Comparison of ENCODE assay signal across 9 mouse cellular contexts in the genomic region with DNA sequence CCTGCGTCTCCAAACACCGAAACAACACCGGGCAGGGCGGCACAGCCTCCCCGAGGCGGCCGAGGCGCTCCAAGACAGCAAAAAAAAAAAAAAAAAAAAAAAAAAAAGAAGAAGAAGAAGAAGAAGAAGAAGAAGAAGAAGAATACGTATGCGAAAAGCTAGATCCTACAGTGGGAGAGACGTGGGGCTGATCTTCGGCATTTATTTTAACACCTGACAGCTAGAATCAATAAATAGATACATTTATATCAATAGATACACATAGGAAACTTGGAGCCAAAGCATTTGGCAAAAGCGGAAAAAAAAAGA. TPM values are rescaled to one million over a fixed set of nuclear protein-coding genes. Genes with fewer than 3 reads are reported as not detected.
DNase-seq lines count a peak whose midpoint lies in the region; ATAC-seq and TF ChIP-seq lines count a peak whose summit lies in the region.
"Had no signal": no experiment of that assay in that cellular context is flagged by ENCODE, and none has a peak within 500 bp of the region (broad histone marks: within the 10 kb centered on the region; RNA-seq: fewer than 3 reads in every experiment).

No protein-coding gene starts in this region.

- DNase-seq in heart, postnatal 36 days: no peak
- no peak for DNase-seq in right cerebral cortex, postnatal 10 days (ENCODE audit: low spot score in 2 of 2)
- no peak for DNase-seq in gastrocnemius, postnatal 10 days
- no peak for DNase-seq in right cerebral cortex, postnatal 36 days (ENCODE audit: low spot score in 2 of 2)

- no peaks in the 10 kb centered on the region for H3K36me3 ChIP-seq in heart, embryonic 14.5 days (ENCODE audit: control insufficient read depth, insufficient read depth, low read length)
- H3K36me3 ChIP-seq in ES-Bruce4 (ENCODE audit: control insufficient read depth, insufficient read depth, low read length, poor library complexity, severe bottlenecking): no peaks in the 10 kb centered on the region
- H3K36me3 ChIP-seq in forebrain, embryonic 16.5 days (ENCODE audit: control insufficient read depth, insufficient read depth): no peaks in the 10 kb centered on the region
- no peaks in the 10 kb centered on the region for H3K36me3 ChIP-seq in liver, embryonic 16.5 days (ENCODE audit: control insufficient read depth, insufficient read depth)

- 1% methylated on average over 13 of the region's 13 CpGs for WGBS in heart, embryonic 14.5 days
- 0% methylated on average over 13 of the region's 13 CpGs for WGBS in forebrain, embryonic 16.5 days
- under 1% methylated on average over 13 of the region's 13 CpGs for WGBS in liver, embryonic 16.5 days (ENCODE audit: insufficient replicate concordance)

- TF ChIP-seq CTCF in ES-Bruce4 (IDR thresholded peaks at IDR 0.05; ENCODE audit: low read depth, low read length): no peak

- H3K27ac ChIP-seq in heart, embryonic 14.5 days (replicated peaks in 1 of 2; ENCODE audit: control insufficient read depth in 1 of 2, insufficient read depth in 1 of 2, low read depth in 2 of 2, low read length in 2 of 2): peak overlapping the region; percentile 99
- 0 out of 2 replicates have a peak overlapping the region, but pooled peaks have one; percentile 10 for H3K27ac ChIP-seq in ES-Bruce4 (ENCODE audit: insufficient read depth, low read length)
- H3K27ac ChIP-seq in forebrain, embryonic 16.5 days (ENCODE audit: low read length): peak overlapping the region; percentile 99
- H3K27ac ChIP-seq in liver, embryonic 16.5 days (ENCODE audit: low read length): peak overlapping the region; percentile 91

- peak overlapping the region; percentile 95 for H3K9ac ChIP-seq in heart, embryonic 14.5 days (ENCODE audit: low read length)
- H3K9ac ChIP-seq in ES-Bruce4 (ENCODE audit: low read depth, poor library complexity, severe bottlenecking): peak overlapping the region; percentile 99
- H3K9ac ChIP-seq in forebrain, embryonic 16.5 days (replicated peaks; ENCODE audit: low read depth, low read length): peak overlapping the region; percentile 86
- H3K9ac ChIP-seq in liver, embryonic 16.5 days (ENCODE audit: low read depth, low read length): peak overlapping the region; percentile 77

- H3K4me1 ChIP-seq in heart, embryonic 14.5 days (ENCODE audit: control insufficient read depth in 2 of 2, insufficient read depth in 2 of 2, low read length in 2 of 2): peaks cover 7 to 39% of the 10 kb centered on the region in 2 experiments
- H3K4me1 ChIP-seq in ES-Bruce4 (ENCODE audit: control insufficient read depth, insufficient read depth, low read length): no peaks in the 10 kb centered on the region
- peaks cover 37% of the 10 kb centered on the region for H3K4me1 ChIP-seq in forebrain, embryonic 16.5 days (replicated peaks; ENCODE audit: control insufficient read depth, insufficient read depth, low read length)
- H3K4me1 ChIP-seq in liver, embryonic 16.5 days (ENCODE audit: control insufficient read depth, low read depth, low read length): peaks cover 3% of the 10 kb centered on the region

- H3K4me2 ChIP-seq in heart, embryonic 14.5 days (ENCODE audit: low read length): peak overlapping the region; percentile 99
- H3K4me2 ChIP-seq in forebrain, embryonic 16.5 days (ENCODE audit: low read length): peak overlapping the region; percentile 89
- peak overlapping the region; percentile 84 for H3K4me2 ChIP-seq in liver, embryonic 16.5 days (ENCODE audit: low read depth, low read length)

- ATAC-seq in heart, embryonic 14.5 days (ENCODE audit: insufficient number of reproducible peaks, insufficient read depth, low FRiP score, low read depth): no peak
- no peak for ATAC-seq in forebrain, embryonic 16.5 days
- ATAC-seq in liver, embryonic 16.5 days (ENCODE audit: low read depth): no peak

- H3K27me3 ChIP-seq in heart, embryonic 14.5 days (ENCODE audit: control insufficient read depth, insufficient read depth, low read length): no peaks in the 10 kb centered on the region
- no peaks in the 10 kb centered on the region for H3K27me3 ChIP-seq in ES-Bruce4 (ENCODE audit: control insufficient read depth, insufficient read depth, low read length, poor library complexity, severe bottlenecking)
- H3K27me3 ChIP-seq in forebrain, embryonic 16.5 days (replicated peaks; ENCODE audit: control insufficient read depth, insufficient read depth, low read length): 0 out of 2 replicates have a peak, but pooled peaks cover 6% of the 10 kb centered on the region
- H3K27me3 ChIP-seq in liver, embryonic 16.5 days (ENCODE audit: control insufficient read depth, insufficient read depth, low read depth, low read length): peaks cover 71% of the 10 kb centered on the region

- intact Hi-C loops in heart, postnatal 36 days (cut with DNase I): loop anchor here (2.0 to 10.0 kb wide), 6 partner anchors 294 to 899 kb away; no protein-coding TSS in a partner anchor

- H3K9me3 ChIP-seq in heart, embryonic 14.5 days (ENCODE audit: control insufficient read depth, low read length): no peaks in the 10 kb centered on the region
- no peaks in the 10 kb centered on the region for H3K9me3 ChIP-seq in ES-Bruce4 (replicated peaks; ENCODE audit: control insufficient read depth, insufficient read depth, low read length, poor library complexity, severe bottlenecking)
- no peaks in the 10 kb centered on the region for H3K9me3 ChIP-seq in forebrain, embryonic 16.5 days (ENCODE audit: control insufficient read depth, low read length)
- no peaks in the 10 kb centered on the region for H3K9me3 ChIP-seq in liver, embryonic 16.5 days (replicated peaks; ENCODE audit: control insufficient read depth, low read length)

- peak overlapping the region; percentile 83 to 87 for H3K4me3 ChIP-seq in heart, embryonic 14.5 days (ENCODE audit: control insufficient read depth in 1 of 2, insufficient read depth in 1 of 2, low read depth in 1 of 2, low read length in 2 of 2)
- peak overlapping the region; percentile 91 for H3K4me3 ChIP-seq in ES-Bruce4 (ENCODE audit: low read depth, low read length)
- H3K4me3 ChIP-seq in forebrain, embryonic 16.5 days (replicated peaks; ENCODE audit: low read length): peak overlapping the region; percentile 79
- H3K4me3 ChIP-seq in liver, embryonic 16.5 days (ENCODE audit: low read depth, low read length): peak overlapping the region; percentile 71

- TF ChIP-seq POLR2A in ES-Bruce4 (IDR thresholded peaks at IDR 0.05; ENCODE audit: insufficient read depth, low read length): no peak

- TF ChIP-seq EP300 in ES-Bruce4 (IDR thresholded peaks at IDR 0.05; ENCODE audit: insufficient read depth, low read depth, low read length): no peak

RNA-seq across cellular contexts. Expression of a gene that starts 0.2 kb away (rescaled TPM):
- polyA plus RNA-seq in heart, embryonic 14.5 days (2014; fragmentation: Nextera tagmentation; extraction: Ambion mirVana): not detected in 2 replicates
- not detected for total RNA-seq in heart, postnatal 36 days (2021)
- not detected in 2 replicates for polyA plus RNA-seq in ES-Bruce4 (2011; ENCODE audit: insufficient read depth, insufficient read length, low read depth, missing spikeins)
- polyA plus RNA-seq in forebrain, embryonic 16.5 days (2015; fragmentation: Nextera tagmentation; extraction: Ambion mirVana): not detected in 2 replicates
- polyA plus RNA-seq in liver, embryonic 16.5 days (2015; fragmentation: Nextera tagmentation; extraction: Ambion mirVana): not detected in 2 replicates
- not detected for total RNA-seq in gastrocnemius, postnatal 10 days (2021)
- total RNA-seq: layer of hippocampus, postnatal 25 days had no signal

RNA-seq across cellular contexts. Expression of a gene that starts 0.5 kb away (rescaled TPM):
- polyA plus RNA-seq in heart, embryonic 14.5 days (2014; fragmentation: Nextera tagmentation; extraction: Ambion mirVana): 0.27 and 0.49 TPM in 2 replicates
- 10 to 100 TPM; 14.6 to 18.5 TPM for total RNA-seq in heart, postnatal 36 days (2021)
- polyA plus RNA-seq in ES-Bruce4 (2011; ENCODE audit: insufficient read depth, insufficient read length, low read depth, missing spikeins): 5.0 and 5.6 TPM in 2 replicates
- 2.4 and 2.5 TPM in 2 replicates for polyA plus RNA-seq in forebrain, embryonic 16.5 days (2015; fragmentation: Nextera tagmentation; extraction: Ambion mirVana)
- polyA plus RNA-seq in liver, embryonic 16.5 days (2015; fragmentation: Nextera tagmentation; extraction: Ambion mirVana): 0.28 TPM in 2 replicates
- 10 to 100 TPM; 24.1 to 31.2 TPM for total RNA-seq in gastrocnemius, postnatal 10 days (2021)

RNA-seq across cellular contexts. Expression of a gene that starts 55.9 kb away (rescaled TPM):
- polyA plus RNA-seq in heart, embryonic 14.5 days (2014; fragmentation: Nextera tagmentation; extraction: Ambion mirVana): not detected in 2 replicates
- total RNA-seq in heart, postnatal 36 days (2021): not detected
- not detected in 2 replicates for polyA plus RNA-seq in ES-Bruce4 (2011; ENCODE audit: insufficient read depth, insufficient read length, low read depth, missing spikeins)
- 0.11 TPM in 1 of 2 replicates, not detected in the other for polyA plus RNA-seq in forebrain, embryonic 16.5 days (2015; fragmentation: Nextera tagmentation; extraction: Ambion mirVana)
- not detected in 2 replicates for polyA plus RNA-seq in liver, embryonic 16.5 days (2015; fragmentation: Nextera tagmentation; extraction: Ambion mirVana)
- not detected for total RNA-seq in gastrocnemius, postnatal 10 days (2021)

Comparison
In these comparisons a context has a peak if more than half of its experiments do, and no peak if none do; other contexts are left out.
1. H3K27ac ChIP-seq: peak in every context shown above with its lines; median percentile 99 in heart, embryonic 14.5 days; 99 in forebrain, embryonic 16.5 days; 91 in liver, embryonic 16.5 days; 10 in ES-Bruce4.